Mouse (Mus musculus): Measurements from ENCODE around the gene Lrrk1. TPM values are rescaled to one million over a fixed set of nuclear protein-coding genes. Genes with fewer than 3 reads are reported as not detected.

Lrrk1 gene
- polyA plus RNA-seq, 1 experiment = 18.9 TPM

DNA sequence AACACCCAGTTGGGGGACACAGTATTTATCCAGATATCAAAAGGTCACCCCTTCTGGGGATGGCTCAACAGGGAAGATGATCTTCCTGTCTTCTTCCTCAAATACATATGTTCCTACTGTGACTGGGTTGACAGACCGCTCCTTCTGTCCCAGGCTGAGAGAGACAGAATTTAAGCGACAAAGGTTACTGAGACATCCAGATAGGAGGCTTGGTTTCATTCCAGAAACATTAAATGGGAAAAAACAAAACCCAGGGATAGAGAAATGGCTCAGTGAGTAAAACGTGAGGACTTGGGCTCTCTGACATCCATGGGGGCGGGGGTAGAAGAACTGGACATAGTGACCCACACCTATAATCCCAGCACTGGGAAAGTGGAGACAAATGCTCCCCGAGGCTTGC is 14.7 kb upstream of the Lrrk1 start:
- no peaks in the 10 kb centered on the region for H3K27me3 ChIP-seq (ENCODE audit: control insufficient read depth, insufficient read depth, low read length)
- H3K4me1 ChIP-seq (ENCODE audit: control insufficient read depth, insufficient read depth, insufficient read length, low read length) = no peaks in the 10 kb centered on the region; the same call in 1 of the 2 replicates
- no peaks in the 10 kb centered on the region for H3K36me3 ChIP-seq (ENCODE audit: control insufficient read depth, insufficient read depth, low read length)
- H3K27ac ChIP-seq (ENCODE audit: insufficient read depth, low read depth, low read length) = no peak overlapping the region
- no peak overlapping the region for H3K4me3 ChIP-seq (ENCODE audit: low read depth, low read length)
- TF ChIP-seq POLR2A (IDR thresholded peaks at IDR 0.05; ENCODE audit: low read depth, low read length) (no peak), CTCF (IDR thresholded peaks at IDR 0.05; ENCODE audit: extremely low read depth, insufficient read length, insufficient replicate concordance, low read depth, low read length) (no peak)
- 84% methylated on average over 5 of the region's 5 CpGs for WGBS

DNA sequence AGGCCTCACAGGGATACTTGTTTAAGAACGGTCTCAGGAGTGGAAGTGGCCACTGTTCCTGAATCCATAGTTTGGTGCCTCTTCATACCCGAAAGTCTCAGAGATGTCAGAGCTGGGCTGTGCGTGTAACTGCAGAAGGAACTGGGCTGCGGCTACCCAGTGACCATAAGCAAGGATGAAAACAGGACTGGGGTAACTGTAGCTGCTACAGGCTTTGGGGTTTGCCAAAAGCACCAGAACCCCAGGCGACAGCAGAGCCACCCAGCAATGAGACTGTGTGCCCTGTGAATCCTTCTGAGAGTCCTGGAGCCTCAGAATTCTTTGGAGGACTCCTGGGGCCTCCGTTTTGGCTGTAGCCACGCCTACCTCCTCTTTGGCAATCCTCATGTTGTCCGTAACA is 13.5 kb upstream of the Lrrk1 start:
- no peak overlapping the region for H3K4me3 ChIP-seq (ENCODE audit: low read depth, low read length)
- H3K4me1 ChIP-seq (ENCODE audit: control insufficient read depth, insufficient read depth, insufficient read length, low read length) = no peaks in the 10 kb centered on the region
- H3K27ac ChIP-seq (ENCODE audit: insufficient read depth, low read depth, low read length) = no peak overlapping the region
- no peak for TF ChIP-seq POLR2A (IDR thresholded peaks at IDR 0.05; ENCODE audit: low read depth, low read length)
- TF ChIP-seq CTCF (IDR thresholded peaks at IDR 0.05; ENCODE audit: extremely low read depth, insufficient read length, insufficient replicate concordance, low read depth, low read length) = no peak
- 74% methylated on average over 8 of the region's 8 CpGs for WGBS
- no peaks in the 10 kb centered on the region for H3K27me3 ChIP-seq (ENCODE audit: control insufficient read depth, insufficient read depth, low read length)
- H3K36me3 ChIP-seq (ENCODE audit: control insufficient read depth, insufficient read depth, low read length) = no peaks in the 10 kb centered on the region

DNA sequence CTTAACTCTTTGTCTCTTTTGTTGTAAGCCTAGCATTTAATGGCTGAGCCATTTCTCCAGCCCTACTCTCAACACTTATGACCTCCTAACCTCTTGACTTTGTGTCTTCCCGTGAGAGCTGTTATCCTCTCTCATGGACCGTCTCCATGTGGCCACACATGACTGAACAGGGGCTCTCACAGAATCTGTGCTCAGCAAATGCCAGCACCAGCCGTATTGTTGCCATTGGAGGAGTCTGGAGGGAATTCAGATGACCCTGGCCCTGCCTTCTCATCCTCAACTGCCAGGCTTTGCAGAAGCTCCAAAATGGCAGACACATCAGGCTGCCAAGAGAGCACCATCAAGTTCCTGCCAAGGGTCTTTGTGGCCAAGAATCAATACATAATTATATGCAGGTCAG is 9.1 kb upstream of the Lrrk1 start:
- Histone ChIP-seq H3K27ac (ENCODE audit: insufficient read depth, low read depth, low read length) (no peak overlapping the region), H3K36me3 (ENCODE audit: control insufficient read depth, insufficient read depth, low read length) (no peaks in the 10 kb centered on the region), H3K4me1 (ENCODE audit: control insufficient read depth, insufficient read depth, insufficient read length, low read length) (no peaks in the 10 kb centered on the region), H3K27me3 (ENCODE audit: control insufficient read depth, insufficient read depth, low read length) (no peaks in the 10 kb centered on the region), H3K4me3 (ENCODE audit: low read depth, low read length) (no peak overlapping the region)
- 93% methylated on average over 3 of the region's 3 CpGs for WGBS
- TF ChIP-seq CTCF (IDR thresholded peaks at IDR 0.05; ENCODE audit: extremely low read depth, insufficient read length, insufficient replicate concordance, low read depth, low read length) = no peak
- no peak for TF ChIP-seq POLR2A (IDR thresholded peaks at IDR 0.05; ENCODE audit: low read depth, low read length)

DNA sequence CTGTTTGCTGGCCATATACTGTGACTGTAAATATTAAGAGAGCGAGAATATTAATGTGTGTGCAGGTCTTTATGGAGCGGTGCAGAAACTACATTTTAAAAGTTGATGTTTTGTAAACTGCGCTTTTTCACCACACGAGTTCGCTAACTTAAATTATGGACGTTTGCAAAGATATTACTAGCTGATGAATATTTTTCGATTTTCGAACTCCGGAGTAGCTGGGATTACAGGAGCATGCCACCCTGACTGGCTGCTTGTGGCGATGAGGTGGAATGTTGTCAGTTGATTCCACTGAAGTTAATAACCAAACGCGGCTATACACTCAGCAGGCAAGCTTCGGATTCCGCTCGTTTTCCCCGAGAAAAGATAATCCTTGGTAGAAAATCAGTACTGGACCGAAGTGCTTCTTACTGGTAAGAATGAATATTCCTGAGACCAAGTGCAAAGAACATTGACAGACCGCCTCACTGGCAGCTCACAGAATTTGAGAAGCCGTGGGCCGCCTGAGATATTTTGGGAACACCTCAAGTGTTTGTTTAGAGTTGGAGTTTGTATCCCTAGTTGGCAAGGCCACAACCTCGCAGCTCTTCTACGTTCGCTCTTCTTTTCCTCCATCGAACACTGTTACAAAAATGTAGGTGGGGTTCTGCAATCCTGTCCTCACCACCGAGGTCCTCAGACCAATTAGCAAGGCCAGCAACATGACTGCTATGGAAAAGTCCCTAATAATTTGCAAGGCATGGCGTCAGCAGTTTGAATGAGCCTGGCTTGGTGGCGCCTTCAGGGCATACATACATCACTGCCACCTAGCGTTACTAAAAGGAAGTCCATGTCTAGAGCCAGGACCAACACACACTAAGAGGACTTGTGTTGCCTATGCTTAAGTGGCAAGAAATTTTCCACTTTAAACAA is 727 bp upstream of the Lrrk1 start:
- 2% methylated on average over 28 of the region's 28 CpGs for WGBS
- H3K4me1 ChIP-seq (ENCODE audit: control insufficient read depth, insufficient read depth, insufficient read length, low read length) = peaks cover 7% of the 10 kb centered on the region
- H3K36me3 ChIP-seq (ENCODE audit: control insufficient read depth, insufficient read depth, low read length) = no peaks in the 10 kb centered on the region
- H3K27me3 ChIP-seq (ENCODE audit: control insufficient read depth, insufficient read depth, low read length) = no peaks in the 10 kb centered on the region
- peak overlapping the region; percentile 90 for H3K27ac ChIP-seq (ENCODE audit: insufficient read depth, low read depth, low read length)
- H3K4me3 ChIP-seq (ENCODE audit: low read depth, low read length) = peak overlapping the region; percentile 79
- TF ChIP-seq POLR2A (IDR thresholded peaks at IDR 0.05; ENCODE audit: low read depth, low read length) (no peak; the same call in 1 of the 2 replicates), CTCF (IDR thresholded peaks at IDR 0.05; ENCODE audit: extremely low read depth, insufficient read length, insufficient replicate concordance, low read depth, low read length) (peak; percentile 81; the same call in 1 of the 2 replicates)

DNA sequence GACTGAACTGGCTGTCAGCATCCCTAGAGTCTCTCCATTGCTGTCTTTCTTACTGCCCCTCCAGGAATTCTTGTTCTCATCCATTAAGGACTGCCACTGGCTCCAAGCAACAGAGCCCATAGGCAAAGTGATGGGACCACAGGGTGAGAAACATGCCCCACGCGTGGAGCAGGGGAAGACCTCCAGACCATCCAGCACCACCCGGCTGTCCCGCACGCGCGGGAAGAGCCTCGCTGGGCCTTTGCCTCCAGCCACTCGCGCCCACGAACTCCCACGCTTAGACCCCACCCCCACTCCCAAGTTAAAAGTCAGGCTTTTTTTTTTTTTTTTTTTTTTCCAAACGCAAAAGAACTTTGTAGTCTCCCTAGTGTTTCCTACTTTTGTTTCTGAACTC is 734 bp downstream of the Lrrk1 start:
- no peaks in the 10 kb centered on the region for H3K36me3 ChIP-seq (ENCODE audit: control insufficient read depth, insufficient read depth, low read length)
- H3K27ac ChIP-seq (ENCODE audit: insufficient read depth, low read depth, low read length) = peak overlapping the region; percentile 28
- WGBS = 1% methylated on average over 13 of the region's 13 CpGs
- H3K27me3 ChIP-seq (ENCODE audit: control insufficient read depth, insufficient read depth, low read length) = no peaks in the 10 kb centered on the region
- TF ChIP-seq POLR2A (IDR thresholded peaks at IDR 0.05; ENCODE audit: low read depth, low read length) (no peak), CTCF (IDR thresholded peaks at IDR 0.05; ENCODE audit: extremely low read depth, insufficient read length, insufficient replicate concordance, low read depth, low read length) (no peak)
- H3K4me1 ChIP-seq (ENCODE audit: control insufficient read depth, insufficient read depth, insufficient read length, low read length) = peaks cover 12% of the 10 kb centered on the region
- peak overlapping the region; percentile 79 for H3K4me3 ChIP-seq (ENCODE audit: low read depth, low read length)

DNA sequence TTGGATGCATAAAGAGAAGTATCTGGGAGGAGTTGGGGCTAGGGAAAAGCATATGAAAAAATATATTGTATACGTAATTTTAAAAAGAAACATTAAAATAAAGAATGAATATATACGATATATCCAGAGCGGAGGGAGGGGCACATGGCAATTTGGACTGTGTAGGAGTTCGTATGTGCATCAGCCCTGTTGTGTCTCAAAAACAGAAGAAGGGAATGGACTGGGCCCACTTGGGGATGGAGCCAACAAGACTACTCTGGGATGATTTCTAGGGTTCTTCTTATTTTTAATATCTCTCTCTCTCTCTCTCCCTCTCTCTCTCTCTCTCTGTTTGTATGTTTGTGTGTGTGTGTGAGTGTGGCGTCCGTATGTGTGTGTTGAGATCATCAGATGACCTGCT is 1.7 kb downstream of the Lrrk1 start:
- 90% methylated on average over 6 of the region's 6 CpGs for WGBS

DNA sequence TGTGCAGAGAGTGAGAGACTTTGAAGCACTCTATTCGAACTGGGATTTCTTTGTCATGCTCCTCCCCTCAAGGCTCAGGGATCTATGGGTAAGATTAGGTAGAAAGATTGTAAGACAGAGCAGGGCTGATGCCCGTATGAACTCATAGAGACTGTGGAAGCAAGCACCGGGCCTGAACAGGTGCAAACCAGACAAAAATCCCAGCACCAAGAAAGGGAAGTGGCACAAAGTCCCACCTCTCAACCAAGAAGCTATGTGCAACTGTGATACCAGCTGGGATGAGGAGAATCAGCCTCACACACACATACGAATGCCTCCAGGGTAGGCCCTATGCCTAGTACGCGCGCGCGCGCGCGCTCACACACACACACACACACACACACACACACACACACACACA is 2.3 kb downstream of the Lrrk1 start:
- no peak for TF ChIP-seq CTCF (IDR thresholded peaks at IDR 0.05; ENCODE audit: extremely low read depth, insufficient read length, insufficient replicate concordance, low read depth, low read length)
- TF ChIP-seq POLR2A (IDR thresholded peaks at IDR 0.05; ENCODE audit: low read depth, low read length) = no peak
- 79% methylated on average over 12 of the region's 12 CpGs for WGBS
- H3K27me3 ChIP-seq (ENCODE audit: control insufficient read depth, insufficient read depth, low read length) = no peaks in the 10 kb centered on the region
- peaks cover 12% of the 10 kb centered on the region for H3K4me1 ChIP-seq (ENCODE audit: control insufficient read depth, insufficient read depth, insufficient read length, low read length)
- H3K4me3 ChIP-seq (ENCODE audit: low read depth, low read length) = no peak overlapping the region
- peaks cover 4% of the 10 kb centered on the region for H3K36me3 ChIP-seq (ENCODE audit: control insufficient read depth, insufficient read depth, low read length)
- H3K27ac ChIP-seq (ENCODE audit: insufficient read depth, low read depth, low read length) = no peak overlapping the region

More for the DNA sequence above, 1.7 kb downstream of the Lrrk1 start:
- Histone ChIP-seq H3K36me3 (ENCODE audit: control insufficient read depth, insufficient read depth, low read length) (peaks cover under 1% of the 10 kb centered on the region), H3K4me3 (ENCODE audit: low read depth, low read length) (no peak overlapping the region), H3K4me1 (ENCODE audit: control insufficient read depth, insufficient read depth, insufficient read length, low read length) (peaks cover 12% of the 10 kb centered on the region), H3K27ac (ENCODE audit: insufficient read depth, low read depth, low read length) (no peak overlapping the region), H3K27me3 (ENCODE audit: control insufficient read depth, insufficient read depth, low read length) (no peaks in the 10 kb centered on the region)
- TF ChIP-seq CTCF (IDR thresholded peaks at IDR 0.05; ENCODE audit: extremely low read depth, insufficient read length, insufficient replicate concordance, low read depth, low read length) (no peak), POLR2A (IDR thresholded peaks at IDR 0.05; ENCODE audit: low read depth, low read length) (no peak)

Measured in small intestine, adult 2 months (tissue).